Mouse (Mus musculus) myocyte (in vitro differentiated cells): ENCODE measurements around the gene Enpp1. TPM values are rescaled to one million over a fixed set of nuclear protein-coding genes. Genes with fewer than 3 reads are reported as not detected.

ENCODE experiments used
- H3K27me3 ChIP-seq: one replicate; pipeline ENCODE4 v1.6.1; 2011; ENCODE audit not compliant: control insufficient read depth, insufficient read depth, insufficient read length
- H3K36me3 ChIP-seq: one replicate; pipeline ENCODE4 v1.6.1; 2011; ENCODE audit not compliant: control insufficient read depth, insufficient read depth
- H3K4me2 ChIP-seq: one replicate; pipeline ENCODE4 v1.6.1; 2011; ENCODE audit warnings: low read depth, control low read depth
- H3K4me3 ChIP-seq: one replicate; pipeline ENCODE4 v1.5.1; 2011; ENCODE audit warnings: mild to moderate bottlenecking, control low read depth, moderate library complexity
- H3K79me2 ChIP-seq: one replicate; pipeline ENCODE4 v1.6.1; 2011; ENCODE audit not compliant: control insufficient read depth, insufficient read depth
- H3ac ChIP-seq: one replicate; pipeline ENCODE4 v1.6.1; 2011; ENCODE audit not compliant: control insufficient read depth, insufficient read length
- CEBPB ChIP-seq: IDR thresholded peaks from 2 replicates; pipeline ENCODE4 v1.6.1; 2011; ENCODE audit warnings: mild to moderate bottlenecking, moderate library complexity; ENCODE audit not compliant: poor library complexity, insufficient read depth, severe bottlenecking
- E2F4 ChIP-seq: IDR thresholded peaks from one replicate; pipeline ENCODE4 v1.6.1; 2011; ENCODE audit warnings: mild to moderate bottlenecking, control low read depth, moderate library complexity; ENCODE audit not compliant: insufficient read depth
- MAX ChIP-seq: IDR thresholded peaks from one replicate; pipeline ENCODE4 v1.6.1; 2011; ENCODE audit warnings: low read depth, mild to moderate bottlenecking, control low read depth
- MYOD1 ChIP-seq, 3 experiments: IDR thresholded peaks; one replicate each; pipeline ENCODE4 v1.6.1; 2011; ENCODE audit warnings: control low read depth in 2 of 3, low read depth in 2 of 3, mild to moderate bottlenecking in 2 of 3, moderate library complexity in 1 of 3; ENCODE audit not compliant: insufficient read length in 2 of 3, control insufficient read depth in 1 of 3
- MYOG ChIP-seq, 3 experiments: IDR thresholded peaks; one replicate each; pipeline ENCODE4 v1.6.1; 2011; ENCODE audit warnings: control low read depth in 2 of 3, low read depth in 2 of 3, mild to moderate bottlenecking in 2 of 3; ENCODE audit not compliant: insufficient read length in 2 of 3, control insufficient read depth in 1 of 3, insufficient read depth in 1 of 3
- POLR2A ChIP-seq: IDR thresholded peaks from one replicate; pipeline ENCODE4 v1.6.1; 2011; ENCODE audit warnings: low read depth, mild to moderate bottlenecking, control low read depth, moderate library complexity; ENCODE audit not compliant: insufficient read length
- POLR2AphosphoS2 ChIP-seq: IDR thresholded peaks from one replicate; pipeline ENCODE4 v1.6.1; 2011; ENCODE audit warnings: low read depth, control low read depth; ENCODE audit not compliant: insufficient read length
- REST ChIP-seq: IDR thresholded peaks from one replicate; pipeline ENCODE4 v1.6.1; 2011; ENCODE audit warnings: mild to moderate bottlenecking, control low read depth, moderate library complexity; ENCODE audit not compliant: insufficient read depth, insufficient read length
- SRF ChIP-seq: IDR thresholded peaks from one replicate; pipeline ENCODE4 v1.6.1; 2011; ENCODE audit warnings: low read depth; ENCODE audit not compliant: control insufficient read depth, insufficient read length
- TCF12 ChIP-seq: IDR thresholded peaks from one replicate; pipeline ENCODE4 v1.6.1; 2011; ENCODE audit warnings: mild to moderate bottlenecking, control low read depth; ENCODE audit not compliant: poor library complexity, insufficient read depth, severe bottlenecking
- TCF3 ChIP-seq: IDR thresholded peaks from one replicate; pipeline ENCODE4 v1.6.1; 2011; ENCODE audit warnings: low read depth, control low read depth; ENCODE audit not compliant: insufficient read length
- USF1 ChIP-seq: IDR thresholded peaks from one replicate; pipeline ENCODE4 v1.6.1; 2011; ENCODE audit warnings: low read depth, mild to moderate bottlenecking, control low read depth, moderate library complexity
- polyA plus RNA-seq: library from polyadenylated mRNA; unstranded; fragments of >200 nt; fragmentation: generic; extraction: Trizol; gene quantifications from one replicate; pipeline ENCODE4 v1.2.1, GENCODE M21; 2012; ENCODE audit warnings: missing spikeins

Enpp1 gene
- polyA plus RNA-seq, 1 experiment, result 2.6 TPM

- Histone ChIP-seq H3K4me2 (no peak overlapping the region), H3K79me2 (no peaks in the 10 kb centered on the region), H3ac (no peak overlapping the region), H3K36me3 (no peaks in the 10 kb centered on the region), H3K4me3 (no peak overlapping the region), H3K27me3 (no peaks in the 10 kb centered on the region)
- TF ChIP-seq MYOG (IDR thresholded peaks at IDR 0.05; ENCODE audit: control insufficient read depth in 1 of 3, insufficient read depth in 1 of 3, insufficient read length in 2 of 3, low read depth in 2 of 3) (no peak), SRF (no peak), POLR2AphosphoS2 (no peak), E2F4 (no peak), USF1 (no peak), CEBPB (no peak), REST (no peak), TCF3 (no peak), MAX (no peak), MYOD1 (IDR thresholded peaks at IDR 0.05; ENCODE audit: control insufficient read depth in 1 of 3, insufficient read length in 2 of 3, low read depth in 2 of 3) (no peak), POLR2A (no peak)
These were observed 34.3 kb downstream of the Enpp1 start for GRCm38 (mm10) chr10:24677681-24678080.

GRCm38 (mm10) chr10:24674261-24674660 lies 37.7 kb downstream of the Enpp1 start:
- Histone ChIP-seq H3K36me3 (no peaks in the 10 kb centered on the region), H3ac (no peak overlapping the region), H3K27me3 (no peaks in the 10 kb centered on the region), H3K4me2 (no peak overlapping the region), H3K79me2 (no peaks in the 10 kb centered on the region), H3K4me3 (no peak overlapping the region)
- TF ChIP-seq TCF3, result no peak
- no peak for TF ChIP-seq MYOG (IDR thresholded peaks at IDR 0.05; ENCODE audit: control insufficient read depth in 1 of 3, insufficient read depth in 1 of 3, insufficient read length in 2 of 3, low read depth in 2 of 3)
- TF ChIP-seq POLR2A, result no peak
- TF ChIP-seq CEBPB, result no peak
- no peak for TF ChIP-seq TCF12
- no peak for TF ChIP-seq SRF
- TF ChIP-seq MYOD1 (IDR thresholded peaks at IDR 0.05; ENCODE audit: control insufficient read depth in 1 of 3, insufficient read length in 2 of 3, low read depth in 2 of 3), result no peak
- no peak for TF ChIP-seq REST
- no peak for TF ChIP-seq USF1
- TF ChIP-seq POLR2AphosphoS2, result no peak

- Histone ChIP-seq H3K36me3 (peaks cover 5% of the 10 kb centered on the region), H3K79me2 (no peaks in the 10 kb centered on the region), H3K27me3 (no peaks in the 10 kb centered on the region), H3K4me2 (no peak overlapping the region), H3K4me3 (no peak overlapping the region), H3ac (no peak overlapping the region)
- no peak for TF ChIP-seq REST
- no peak for TF ChIP-seq USF1
- no peak for TF ChIP-seq POLR2A
- TF ChIP-seq SRF, result no peak
- no peak for TF ChIP-seq MYOG (IDR thresholded peaks at IDR 0.05; ENCODE audit: control insufficient read depth in 1 of 3, insufficient read depth in 1 of 3, insufficient read length in 2 of 3, low read depth in 2 of 3)
- TF ChIP-seq CEBPB, result no peak
- no peak for TF ChIP-seq MAX
- TF ChIP-seq POLR2AphosphoS2, result no peak
- TF ChIP-seq MYOD1 (IDR thresholded peaks at IDR 0.05; ENCODE audit: control insufficient read depth in 1 of 3, insufficient read length in 2 of 3, low read depth in 2 of 3), result no peak
- no peak for TF ChIP-seq TCF3
- no peak for TF ChIP-seq TCF12
- TF ChIP-seq E2F4, result no peak
These were observed 39.0 kb downstream of the Enpp1 start for GRCm38 (mm10) chr10:24672948-24673347.

- no peak for TF ChIP-seq REST
- no peak for TF ChIP-seq MYOG (IDR thresholded peaks at IDR 0.05; ENCODE audit: control insufficient read depth in 1 of 3, insufficient read depth in 1 of 3, insufficient read length in 2 of 3, low read depth in 2 of 3)
- no peak for TF ChIP-seq POLR2AphosphoS2
- TF ChIP-seq TCF3, result no peak
- TF ChIP-seq POLR2A, result no peak
- TF ChIP-seq SRF, result no peak
- no peak for TF ChIP-seq E2F4
- TF ChIP-seq CEBPB, result no peak
- TF ChIP-seq MAX, result no peak
- TF ChIP-seq MYOD1 (IDR thresholded peaks at IDR 0.05; ENCODE audit: control insufficient read depth in 1 of 3, insufficient read length in 2 of 3, low read depth in 2 of 3), result no peak
- no peak for TF ChIP-seq TCF12
- TF ChIP-seq USF1, result no peak
- no peaks in the 10 kb centered on the region for H3K79me2 ChIP-seq
- H3ac ChIP-seq, result no peak overlapping the region
- H3K36me3 ChIP-seq, result peaks cover 5% of the 10 kb centered on the region
- H3K27me3 ChIP-seq, result no peaks in the 10 kb centered on the region
- no peak overlapping the region for H3K4me3 ChIP-seq
- H3K4me2 ChIP-seq, result no peak overlapping the region
These were observed 41.4 kb downstream of the Enpp1 start for GRCm38 (mm10) chr10:24670548-24670947.

GRCm38 (mm10) chr10:24650990-24651569 lies 60.9 kb downstream of the Enpp1 start:
- H3K4me2 ChIP-seq, result no peak overlapping the region
- no peaks in the 10 kb centered on the region for H3K27me3 ChIP-seq
- H3K36me3 ChIP-seq, result no peaks in the 10 kb centered on the region
- H3K79me2 ChIP-seq, result no peaks in the 10 kb centered on the region
- H3ac ChIP-seq, result no peak overlapping the region
- TF ChIP-seq SRF, result no peak
- no peak for TF ChIP-seq REST
- no peak for TF ChIP-seq MYOD1 (IDR thresholded peaks at IDR 0.05; ENCODE audit: control insufficient read depth in 1 of 3, insufficient read length in 2 of 3, low read depth in 2 of 3)
- no peak for TF ChIP-seq POLR2AphosphoS2
- no peak for TF ChIP-seq CEBPB
- no peak for TF ChIP-seq TCF12
- TF ChIP-seq MAX, result no peak
- no peak for TF ChIP-seq TCF3
- no peak for TF ChIP-seq POLR2A
- no peak for TF ChIP-seq USF1
- no peak for TF ChIP-seq MYOG (IDR thresholded peaks at IDR 0.05; ENCODE audit: control insufficient read depth in 1 of 3, insufficient read depth in 1 of 3, insufficient read length in 2 of 3, low read depth in 2 of 3)
- TF ChIP-seq E2F4, result no peak
- no peak overlapping the region for H3K4me3 ChIP-seq
